9 mouse cellular contexts compared by ENCODE assay signal in genomic region chr13:53688489-53688888, GRCm38 (mm10).
DNase-seq lines count a peak whose midpoint lies in the region; ATAC-seq and TF ChIP-seq lines count a peak whose summit lies in the region.
"Had no signal": no experiment of that assay in that cellular context is flagged by ENCODE, and none has a peak within 500 bp of the region (broad histone marks: within the 10 kb centered on the region; RNA-seq: fewer than 3 reads in every experiment).

No protein-coding gene starts in this region.

- peak overlapping the region; percentile 29 for H3K4me2 ChIP-seq in forebrain, embryonic 12.5 days

- H3K27ac ChIP-seq in ES-Bruce4 (ENCODE audit: insufficient read depth, low read length) = no peak overlapping the region
- H3K27ac ChIP-seq in forebrain, embryonic 12.5 days = no peak overlapping the region
- H3K27ac ChIP-seq in layer of hippocampus, adult 2 months = no peak overlapping the region

- DNase-seq in c-Kit-positive CD71-positive TER-119-negative erythroid progenitor cells, embryonic 14.5 days (ENCODE audit: low read depth) = peak; percentile 4
- peak; percentile 89 for DNase-seq in heart, postnatal 4 days
- DNase-seq in layer of hippocampus, adult 2 months (ENCODE audit: low spot score in 2 of 2) = peak; percentile 70 to 90
- DNase-seq in lung, adult 2 months = peak; percentile 41
- DNase-seq in ovary, postnatal 36 days (ENCODE audit: low spot score) = peak; percentile 75
- peak; percentile 57 to 89 for DNase-seq in urinary bladder, postnatal 4 days (ENCODE audit: low spot score in 2 of 2)

- no peak for TF ChIP-seq EP300 in ES-Bruce4 (IDR thresholded peaks at IDR 0.05; ENCODE audit: insufficient read depth, low read depth, low read length)

- peak; percentile 90 for TF ChIP-seq CTCF in ES-Bruce4 (IDR thresholded peaks at IDR 0.05; ENCODE audit: low read depth, low read length)
- peak; percentile 93 for TF ChIP-seq CTCF in layer of hippocampus, adult 2 months (conservative IDR thresholded peaks at IDR 0.05)
- TF ChIP-seq CTCF in lung, adult 2 months (IDR thresholded peaks at IDR 0.05; ENCODE audit: insufficient read depth, low read length) = peak; percentile 56

- H3K27me3 ChIP-seq in ES-Bruce4 (ENCODE audit: control insufficient read depth, insufficient read depth, low read length, poor library complexity, severe bottlenecking) = no peaks in the 10 kb centered on the region
- H3K27me3 ChIP-seq in forebrain, embryonic 12.5 days = peaks cover 59% of the 10 kb centered on the region

- H3K9me3 ChIP-seq in ES-Bruce4 (replicated peaks; ENCODE audit: control insufficient read depth, insufficient read depth, low read length, poor library complexity, severe bottlenecking) = no peaks in the 10 kb centered on the region
- no peaks in the 10 kb centered on the region for H3K9me3 ChIP-seq in forebrain, embryonic 12.5 days

- no peak for ATAC-seq in forebrain, embryonic 12.5 days (ENCODE audit: low FRiP score)

- 12% methylated on average over 13 of the region's 13 CpGs for WGBS in forebrain, embryonic 12.5 days
- WGBS in lung, adult 2 months = 7% methylated on average over 13 of the region's 13 CpGs

- H3K36me3 ChIP-seq in ES-Bruce4 (ENCODE audit: control insufficient read depth, insufficient read depth, low read length, poor library complexity, severe bottlenecking) = no peaks in the 10 kb centered on the region
- H3K36me3 ChIP-seq in forebrain, embryonic 12.5 days (replicated peaks) = no peaks in the 10 kb centered on the region

- no peak overlapping the region for H3K4me3 ChIP-seq in ES-Bruce4 (ENCODE audit: low read depth, low read length)
- no peak overlapping the region; the same call in 1 of the 2 replicates for H3K4me3 ChIP-seq in forebrain, embryonic 12.5 days (replicated peaks)
- peak overlapping the region; percentile 13; the same call in 1 of the 2 replicates for H3K4me3 ChIP-seq in layer of hippocampus, adult 2 months
- no peak overlapping the region for H3K4me3 ChIP-seq in lung, adult 2 months (replicated peaks; ENCODE audit: extremely low read depth, low read depth, low read length)
- H3K4me3 ChIP-seq: erythroblast, embryonic 14.5 days had no signal

- no peaks in the 10 kb centered on the region for H3K4me1 ChIP-seq in ES-Bruce4 (ENCODE audit: control insufficient read depth, insufficient read depth, low read length)
- H3K4me1 ChIP-seq in forebrain, embryonic 12.5 days = peaks cover 12% of the 10 kb centered on the region
- H3K4me1 ChIP-seq in lung, adult 2 months (ENCODE audit: control insufficient read depth, insufficient read depth, low read length) = no peaks in the 10 kb centered on the region

- H3K9ac ChIP-seq in ES-Bruce4 (ENCODE audit: low read depth, poor library complexity, severe bottlenecking) = no peak overlapping the region
- no peak overlapping the region for H3K9ac ChIP-seq in forebrain, embryonic 12.5 days

- TF ChIP-seq POLR2A in ES-Bruce4 (IDR thresholded peaks at IDR 0.05; ENCODE audit: insufficient read depth, low read length) = no peak
- TF ChIP-seq POLR2A in lung, adult 2 months (IDR thresholded peaks at IDR 0.05; ENCODE audit: borderline replicate concordance, extremely low read depth, low read depth, low read length) = no peak

Comparison
In these comparisons a context has a peak if more than half of its experiments do, and no peak if none do; other contexts are left out.
1. DNase-seq: peak in every context shown above with its lines; median percentile 89 in heart, postnatal 4 days; 80 in layer of hippocampus, adult 2 months; 75 in ovary, postnatal 36 days; 73 in urinary bladder, postnatal 4 days; 41 in lung, adult 2 months; 4 in c-Kit-positive CD71-positive TER-119-negative erythroid progenitor cells, embryonic 14.5 days.